Mouse (Mus musculus): ENCODE data around the gene Fes. TPM values are rescaled to one million over a fixed set of nuclear protein-coding genes. Genes with fewer than 3 reads are reported as not detected.

The Fes gene
- total and polyA plus RNA-seq, 3 experiments: 2.7 to 6.6 TPM; not detected in 1

DNA sequence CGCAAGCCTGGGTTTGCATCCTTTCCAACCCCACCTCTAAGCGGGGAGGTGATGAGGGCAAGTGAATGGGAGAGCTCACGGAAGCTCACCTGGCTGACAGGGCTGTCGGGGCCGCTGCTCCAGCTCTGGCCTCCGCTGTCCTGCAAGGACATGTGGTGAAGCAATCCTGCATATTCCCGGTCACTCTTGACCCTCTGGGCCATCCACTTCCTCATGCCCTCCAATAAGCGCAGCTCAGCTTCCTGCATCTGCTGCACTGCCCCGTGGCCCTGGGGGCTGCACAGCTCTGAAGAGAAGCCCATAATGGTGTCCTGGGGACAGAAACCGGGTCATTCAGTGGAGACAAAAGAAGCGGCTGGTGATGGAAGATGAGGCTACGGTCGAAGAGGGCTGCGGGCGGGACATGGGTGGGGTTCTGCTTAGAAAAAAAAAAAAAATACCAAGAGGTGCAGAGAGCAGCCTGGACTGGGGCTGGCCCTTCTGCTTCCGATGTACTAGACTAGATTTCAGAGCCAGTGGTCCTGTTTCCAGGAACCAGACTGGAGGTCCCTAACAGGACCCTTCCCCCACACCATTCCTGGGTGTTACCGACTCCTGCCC lies 613 bp downstream of the Fes start:
- Histone ChIP-seq H3K4me3 (ENCODE audit: control insufficient read depth in 1 of 2, insufficient read depth in 1 of 2, low read depth in 2 of 2, low read length in 2 of 2) (peak overlapping the region; percentile 20 to 45), H3K27me3 (ENCODE audit: control insufficient read depth in 1 of 2, insufficient read depth in 2 of 2, low read length in 2 of 2) (no peaks in the 10 kb centered on the region), H3K9me3 (replicated peaks; ENCODE audit: insufficient read depth, low read length) (no peaks in the 10 kb centered on the region), H3K79me2 (ENCODE audit: control insufficient read depth, insufficient read depth, low read length, poor library complexity) (no peaks in the 10 kb centered on the region), H3K36me3 (ENCODE audit: control insufficient read depth in 1 of 2, insufficient read depth in 2 of 2, low read length in 2 of 2) (no peaks in the 10 kb centered on the region), H3K27ac (ENCODE audit: control insufficient read depth, low read depth, low read length) (no peak overlapping the region), H3K9ac (ENCODE audit: control insufficient read depth, low read depth, low read length, poor library complexity, severe bottlenecking) (peak overlapping the region; percentile 71), H3K4me1 (ENCODE audit: control insufficient read depth in 1 of 2, insufficient read depth in 2 of 2, low read length in 2 of 2) (peaks cover 2 to 8% of the 10 kb centered on the region in 2 experiments; a peak in 2 of 4 replicates)
- TF ChIP-seq ZNF384 (IDR thresholded peaks at IDR 0.05; ENCODE audit: low read depth, low read length) (peak; percentile 61), HCFC1 (IDR thresholded peaks at IDR 0.05; ENCODE audit: low read depth, low read length) (no peak)
- peak; percentile 32 for DNase-seq (ENCODE audit: low read depth, low spot score)

DNA sequence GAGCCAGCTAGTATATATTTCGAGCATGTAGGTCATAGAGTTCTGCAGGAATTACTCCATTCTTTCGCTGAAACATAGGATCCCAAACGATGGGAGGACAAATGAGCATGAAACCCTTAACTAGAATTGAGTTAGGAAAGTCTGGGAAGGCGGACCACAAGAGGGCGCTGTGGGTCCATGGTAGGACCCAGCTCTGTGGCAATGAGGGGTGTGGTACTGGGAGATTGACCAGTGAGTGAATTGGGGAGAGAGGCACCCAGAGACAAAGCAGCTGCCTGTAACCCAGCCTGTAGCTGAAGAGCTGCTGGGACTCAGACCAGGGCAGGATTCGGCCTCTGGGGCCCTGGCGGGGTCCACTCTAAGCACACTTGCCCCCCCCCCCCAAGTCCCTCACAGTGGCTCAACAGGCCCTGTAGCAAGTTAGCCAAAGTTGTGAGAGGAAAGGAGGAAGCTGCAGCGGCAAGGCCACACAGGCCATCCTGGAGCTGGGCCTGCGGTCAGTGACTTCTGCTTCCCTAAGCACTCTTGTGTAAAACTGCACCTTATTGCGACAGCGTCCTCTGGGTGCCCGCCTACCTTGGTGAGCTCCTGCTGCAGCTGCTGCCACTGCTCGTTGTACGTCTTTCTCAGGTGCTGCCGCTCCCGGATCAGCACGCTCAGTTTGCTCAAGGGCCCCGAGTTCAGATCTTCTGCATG lies 1.4 kb downstream of the Fes start:
- Histone ChIP-seq H3K4me1 (ENCODE audit: control insufficient read depth in 1 of 2, insufficient read depth in 2 of 2, low read length in 2 of 2) (peaks cover 2 to 8% of the 10 kb centered on the region in 2 experiments; a peak in 2 of 4 replicates), H3K27me3 (ENCODE audit: control insufficient read depth in 1 of 2, insufficient read depth in 2 of 2, low read length in 2 of 2) (no peaks in the 10 kb centered on the region), H3K4me3 (ENCODE audit: control insufficient read depth in 1 of 2, insufficient read depth in 1 of 2, low read depth in 2 of 2, low read length in 2 of 2) (peak overlapping the region; percentile 20 to 45), H3K9me3 (replicated peaks; ENCODE audit: insufficient read depth, low read length) (no peaks in the 10 kb centered on the region), H3K36me3 (ENCODE audit: control insufficient read depth in 1 of 2, insufficient read depth in 2 of 2, low read length in 2 of 2) (no peaks in the 10 kb centered on the region), H3K27ac (ENCODE audit: control insufficient read depth, low read depth, low read length) (no peak overlapping the region), H3K79me2 (ENCODE audit: control insufficient read depth, insufficient read depth, low read length, poor library complexity) (no peaks in the 10 kb centered on the region), H3K9ac (ENCODE audit: control insufficient read depth, low read depth, low read length, poor library complexity, severe bottlenecking) (peak overlapping the region; percentile 71)
- peak; percentile 91 for DNase-seq (ENCODE audit: low read depth, low spot score)
- TF ChIP-seq ELF1 (IDR thresholded peaks at IDR 0.05; ENCODE audit: low read depth, low read length): 0 out of 2 replicates have a peak, but pooled peaks have one; percentile 22
- TF ChIP-seq MAX (IDR thresholded peaks at IDR 0.05; ENCODE audit: low read length): no peak
- no peak for TF ChIP-seq POLR2AphosphoS5 (IDR thresholded peaks at IDR 0.05; ENCODE audit: borderline replicate concordance, low read depth, low read length)
- 0 out of 2 replicates have a peak, but pooled peaks have one; percentile 9 for TF ChIP-seq TCF12 (IDR thresholded peaks at IDR 0.05; ENCODE audit: low read depth, low read length)
- peak; percentile 97 for TF ChIP-seq SMC3 (IDR thresholded peaks at IDR 0.05; ENCODE audit: low read depth, low read length)
- peak; percentile 47 for TF ChIP-seq ZNF384 (IDR thresholded peaks at IDR 0.05; ENCODE audit: low read depth, low read length)
- peak; percentile 84 for TF ChIP-seq SIN3A (IDR thresholded peaks at IDR 0.05; ENCODE audit: low read length)
- no peak for TF ChIP-seq RCOR1 (IDR thresholded peaks at IDR 0.05; ENCODE audit: low read depth, low read length)
- 0 out of 2 replicates have a peak, but pooled peaks have one; percentile 25 for TF ChIP-seq MXI1 (IDR thresholded peaks at IDR 0.05; ENCODE audit: low read depth, low read length)
- no peak for TF ChIP-seq GATA1 (IDR thresholded peaks at IDR 0.05; ENCODE audit: low read depth, low read length)
- no peak for TF ChIP-seq NRF1 (IDR thresholded peaks at IDR 0.05; ENCODE audit: insufficient read depth, low read depth, low read length, poor library complexity, severe bottlenecking)
- TF ChIP-seq RAD21 (IDR thresholded peaks at IDR 0.05; ENCODE audit: low read depth, low read length): peak; percentile 100
- no peak for TF ChIP-seq TAL1 (IDR thresholded peaks at IDR 0.05; ENCODE audit: low read length)
- no peak for TF ChIP-seq MYB (IDR thresholded peaks at IDR 0.05; ENCODE audit: low read depth, low read length)
- TF ChIP-seq GABPA (IDR thresholded peaks at IDR 0.05; ENCODE audit: low read depth, low read length): no peak
- TF ChIP-seq EP300 (IDR thresholded peaks at IDR 0.05; ENCODE audit: low read depth in 1 of 2, low read length in 2 of 2): no peak
- peak; percentile 91 to 99 (median 96) for TF ChIP-seq CTCF (IDR thresholded peaks at IDR 0.05 in 2 of 3, conservative IDR thresholded peaks at IDR 0.05 in 1 of 3; ENCODE audit: control insufficient read depth in 1 of 3, insufficient read depth in 1 of 3, low read depth in 2 of 3, low read length in 3 of 3, poor library complexity in 1 of 3, severe bottlenecking in 1 of 3)
- no peak for TF ChIP-seq HCFC1 (IDR thresholded peaks at IDR 0.05; ENCODE audit: low read depth, low read length)
- TF ChIP-seq BHLHE40 (IDR thresholded peaks at IDR 0.05; ENCODE audit: borderline replicate concordance, low read depth, low read length): 0 out of 2 replicates have a peak, but pooled peaks have one; percentile 31
- no peak for TF ChIP-seq ZMIZ1 (IDR thresholded peaks at IDR 0.05; ENCODE audit: low read depth, low read length)
- no peak for TF ChIP-seq ETS1 (IDR thresholded peaks at IDR 0.05; ENCODE audit: low read depth, low read length)
- TF ChIP-seq MAZ (IDR thresholded peaks at IDR 0.05; ENCODE audit: low read depth, low read length): peak; percentile 80; the same call in 1 of the 2 replicates
- no peak; the same call in 1 of the 2 replicates for TF ChIP-seq KAT2A (conservative IDR thresholded peaks at IDR 0.05; ENCODE audit: low read depth, low read length)
- TF ChIP-seq ZC3H11A (IDR thresholded peaks at IDR 0.05; ENCODE audit: low read depth, low read length): peak; percentile 98
- no peak for TF ChIP-seq JUND (IDR thresholded peaks at IDR 0.05; ENCODE audit: low read depth, low read length)
- TF ChIP-seq MEF2A (IDR thresholded peaks at IDR 0.05; ENCODE audit: extremely low read depth, insufficient replicate concordance, low read depth, low read length, poor library complexity, severe bottlenecking): no peak

Measured in MEL (cell line).